Mouse (Mus musculus): ENCODE measurements at regions not wholly inside any gene's neighbourhood (a gene's known extent, or its start where the extent isn't known, plus 50 kb on each side); places are given as distances from the start of the nearest gene placed in this dataset.

Small RNAs in the stretch of these regions (microRNA-seq; reads per million reads assigned to microRNA genes)
- 0 reads per million in 2 experiments for gene Gm22234
- 0 reads per million in 2 experiments for gene Gm25297

Data from left cerebral cortex, adult 8-10 months (tissue).